Mouse (Mus musculus) adrenal gland, postnatal 10 days (tissue): ENCODE data around the gene Pip5kl1. TPM values are rescaled to one million over a fixed set of nuclear protein-coding genes. Genes with fewer than 3 reads are reported as not detected.

Experiments
- DNase-seq: peaks from one replicate; pipeline ENCODE4 v3.0.0; 2021; ENCODE audit warnings: mixed read lengths
- total RNA-seq, 2 experiments: library from RNA; stranded (reverse); gene quantifications; 2 replicates each; pipeline ENCODE4 v1.2.3; 2021

Gene Pip5kl1
- total RNA-seq, 2 experiments from 2014 or later = not detected

DNA sequence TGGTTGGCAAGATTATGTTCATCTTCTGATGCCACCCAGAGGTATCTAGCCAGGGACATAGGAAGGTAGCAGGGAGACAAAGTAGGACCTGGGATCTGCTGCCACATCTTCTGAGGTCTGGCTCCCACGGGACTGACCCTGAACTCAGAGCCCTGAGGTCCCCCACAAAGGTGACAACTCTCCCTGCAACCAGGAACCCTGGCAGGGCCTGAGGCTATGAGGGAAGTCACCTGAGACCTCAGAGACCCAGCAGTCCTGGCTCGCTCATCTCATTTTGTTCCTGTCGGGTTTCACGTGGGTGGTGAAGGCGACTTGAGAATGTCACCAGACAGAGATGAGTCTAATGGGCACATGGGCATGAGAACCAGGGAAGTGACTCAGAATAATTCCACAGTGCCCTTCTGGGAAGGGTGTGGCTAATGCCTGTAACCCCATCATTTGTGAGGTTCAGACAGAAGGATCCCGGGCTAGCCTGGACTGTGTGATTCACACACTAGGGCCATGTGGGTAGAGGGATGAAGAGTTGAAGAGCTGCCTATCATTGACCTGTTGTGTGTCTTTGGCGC lies 10.6 kb downstream of the Pip5kl1 start:
- no peak for DNase-seq

GRCm38 (mm10) chr2:32586871-32587351 lies 12.3 kb downstream of the Pip5kl1 start, which contains the start of gene St6galnac4:
Gene St6galnac4 (plus strand): TSS chr2:32587095.
- peak; percentile 95 for DNase-seq

- DNase-seq = no peak
Measured at GRCm38 (mm10) chr2:32587731-32588321, 13.2 kb downstream of the Pip5kl1 start.

DNA sequence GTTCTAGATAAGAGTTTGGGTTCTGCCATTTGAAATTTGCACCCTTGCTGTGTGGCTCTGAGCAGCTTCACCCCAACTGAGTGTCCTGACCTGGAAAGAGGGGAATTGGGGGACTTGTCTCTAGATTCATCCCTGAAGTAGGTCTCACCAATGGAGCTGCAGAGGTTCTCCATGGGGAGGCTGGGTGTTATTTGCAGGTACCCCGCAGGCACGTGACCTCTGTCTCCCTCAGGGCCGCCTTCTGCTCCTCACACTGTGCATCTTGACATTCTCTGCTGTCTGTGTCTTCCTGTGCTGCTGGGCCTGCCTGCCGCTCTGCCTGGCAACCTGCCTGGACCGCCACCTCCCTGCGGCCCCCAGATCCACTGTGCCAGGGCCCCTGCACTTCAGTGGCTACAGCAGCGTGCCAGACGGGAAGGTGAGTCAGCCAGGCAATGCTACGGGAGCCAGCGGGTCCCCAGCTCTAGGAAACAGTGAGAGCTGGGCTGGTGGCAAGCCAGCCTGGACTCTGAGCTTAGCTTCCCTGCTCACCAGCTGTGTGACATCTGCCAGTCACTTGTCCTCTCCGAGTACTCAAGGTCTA lies 14.7 kb downstream of the Pip5kl1 start:
- peak; percentile 65 for DNase-seq

GRCm38 (mm10) chr2:32590224-32590623 lies 15.6 kb downstream of the Pip5kl1 start:
- peak; percentile 47 for DNase-seq

- no peak for DNase-seq
Measured at GRCm38 (mm10) chr2:32591249-32591648, 16.7 kb downstream of the Pip5kl1 start.

- peak; percentile 55 for DNase-seq
Measured at GRCm38 (mm10) chr2:32596725-32597124, 22.1 kb downstream of the Pip5kl1 start.

DNA sequence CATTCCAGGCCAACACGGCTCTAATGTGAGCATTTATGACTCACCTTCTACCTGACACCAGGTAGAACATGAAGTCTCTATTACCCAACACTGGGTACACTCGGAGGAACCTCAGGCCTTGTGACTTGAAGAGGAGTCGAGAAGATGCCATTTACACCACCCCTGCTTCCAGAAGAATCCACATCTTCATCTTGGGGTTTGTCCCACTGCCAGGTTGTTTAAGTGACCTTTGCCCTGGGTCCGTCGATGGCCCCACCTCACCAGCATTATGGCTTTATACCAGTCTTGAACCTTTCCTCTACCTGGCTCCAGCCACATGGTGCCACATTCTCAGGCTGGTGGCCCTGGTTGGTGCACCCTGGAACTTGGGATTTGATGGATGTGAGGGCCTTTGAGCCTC lies 22.7 kb downstream of the Pip5kl1 start:
- DNase-seq = no peak

DNA sequence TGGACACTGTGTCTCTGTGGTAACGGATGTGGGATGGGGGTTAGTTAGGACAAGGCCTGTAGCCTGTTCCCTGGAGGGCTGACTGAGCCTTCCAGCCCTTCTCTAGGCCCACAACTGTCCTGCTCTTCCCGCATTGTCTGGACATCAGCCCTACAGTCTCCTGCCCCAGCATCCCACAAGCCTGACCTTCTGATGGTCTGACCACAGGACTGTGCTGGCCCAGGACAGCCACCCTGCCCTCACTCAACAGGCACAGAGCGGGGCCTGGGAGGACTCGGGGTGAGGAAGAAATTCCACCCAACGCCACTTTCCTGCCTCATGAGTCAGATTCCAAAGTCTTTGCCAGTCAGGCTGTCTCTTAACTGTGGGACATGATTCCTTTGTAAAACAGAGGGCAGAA lies 23.1 kb downstream of the Pip5kl1 start:
- DNase-seq = no peak

DNA sequence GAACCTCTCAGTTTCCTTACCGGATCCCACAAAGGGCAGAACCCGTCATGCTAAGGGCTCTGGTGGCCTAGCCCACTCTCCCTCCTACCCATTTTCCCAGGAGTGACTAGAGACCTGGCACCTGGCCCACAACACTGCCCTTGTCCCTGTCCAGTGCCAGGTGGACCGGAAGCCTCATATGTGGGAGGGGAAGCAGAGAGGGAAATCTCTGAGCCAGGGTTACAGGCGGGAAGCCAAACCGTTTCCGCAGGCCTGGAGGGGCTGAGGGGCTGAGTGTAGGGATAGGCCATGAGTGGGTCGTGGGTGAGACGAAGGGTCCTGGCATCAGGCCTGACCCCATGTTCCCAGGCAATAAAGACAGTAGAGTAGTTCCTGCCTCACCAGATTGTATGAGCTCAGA lies 23.9 kb downstream of the Pip5kl1 start:
- DNase-seq = no peak

DNA sequence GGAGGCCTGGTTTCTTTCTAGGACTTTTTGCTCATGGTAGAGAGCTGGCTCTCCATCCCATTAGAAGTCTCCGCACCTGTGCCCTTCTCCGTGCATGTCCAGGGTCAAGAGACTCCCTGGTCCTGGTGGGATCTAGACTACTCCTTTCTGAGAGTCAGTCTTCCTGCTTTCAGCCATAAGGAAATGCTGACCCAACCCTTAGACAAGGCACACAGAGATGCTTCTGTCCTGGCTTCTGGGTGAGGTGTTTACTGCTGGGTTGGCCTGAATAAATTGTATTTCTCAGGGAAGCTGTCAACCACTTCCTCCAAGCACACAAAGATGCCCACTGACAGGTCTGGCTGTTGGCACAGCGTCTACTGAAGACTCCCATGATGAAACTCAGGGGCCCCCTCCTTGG lies 24.8 kb downstream of the Pip5kl1 start, which contains the start of gene St6galnac6:
St6galnac6 (plus strand) TSS at position 301 of the 400 bp plus-strand sequence.
- DNase-seq = no peak

- peak; percentile 66 for DNase-seq
Measured at GRCm38 (mm10) chr2:32601417-32602065, 26.9 kb downstream of the Pip5kl1 start.

- DNase-seq = peak; percentile 95
Measured at GRCm38 (mm10) chr2:32602600-32603054, 28.0 kb downstream of the Pip5kl1 start.

DNA sequence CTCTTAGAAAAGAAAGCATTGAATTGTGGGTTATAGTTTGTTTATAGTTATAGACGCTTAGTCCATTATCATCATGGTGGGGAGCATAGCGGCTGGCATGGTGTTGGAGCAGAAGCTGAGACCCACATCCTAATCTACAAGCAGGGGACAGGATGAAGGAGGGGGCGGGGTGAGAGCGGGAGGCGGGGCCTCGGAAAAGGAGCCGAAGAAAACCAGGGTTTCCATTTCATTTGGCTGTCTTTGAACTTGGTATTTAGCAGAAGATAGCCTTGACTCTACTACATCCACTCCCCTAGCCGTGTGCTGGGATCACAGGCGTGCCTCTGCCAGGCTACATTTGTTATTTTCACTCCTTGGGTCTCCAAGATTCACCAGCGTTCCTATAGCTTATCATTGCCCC lies 30.0 kb downstream of the Pip5kl1 start:
- no peak for DNase-seq

DNA sequence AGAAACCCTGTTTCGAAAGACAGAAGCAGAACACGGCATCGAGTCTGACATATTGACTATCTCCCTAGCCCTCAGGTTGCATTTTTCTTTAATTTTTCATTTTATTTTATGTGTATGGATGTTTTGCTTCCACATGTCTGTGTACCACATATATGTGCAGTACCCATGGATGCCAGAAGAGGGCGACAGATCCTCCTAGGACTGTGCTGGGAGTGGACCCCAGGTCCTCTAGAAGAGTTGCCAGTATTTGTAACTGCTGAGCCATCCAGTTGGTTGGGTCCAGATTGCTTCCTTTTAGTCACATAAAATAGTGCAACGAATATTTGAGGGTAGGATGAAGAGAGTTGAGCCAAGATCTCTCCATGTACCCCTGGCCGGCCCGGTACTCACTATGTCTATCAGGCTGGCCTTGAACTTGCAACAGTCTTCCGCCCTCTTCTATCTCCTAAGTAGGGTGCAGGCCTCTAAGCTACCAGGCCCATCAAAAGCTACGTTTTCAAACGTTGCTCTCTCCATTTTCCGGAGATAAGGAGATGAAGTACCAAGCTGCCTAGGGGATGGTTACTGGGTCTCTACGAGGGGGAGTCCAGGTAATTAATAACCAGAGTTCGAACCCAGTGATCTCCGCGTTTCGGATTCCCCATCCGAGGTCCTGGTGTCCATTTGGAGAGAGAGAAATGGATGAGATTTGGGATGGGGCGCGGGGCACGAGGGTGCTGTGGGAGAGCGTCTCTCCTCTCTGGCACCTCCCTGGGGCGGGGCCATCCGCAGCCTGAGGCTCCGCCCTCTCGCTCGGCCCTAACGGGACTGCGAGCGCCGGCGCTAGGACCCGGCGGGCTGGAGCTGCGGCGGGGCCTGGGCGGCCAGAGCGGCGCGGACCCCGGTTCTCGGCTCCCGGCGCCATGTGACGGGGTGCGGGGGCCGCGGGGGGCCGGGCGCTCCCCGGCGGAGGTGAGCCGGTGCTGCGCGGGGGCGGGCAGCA lies 31.9 kb downstream of the Pip5kl1 start:
- DNase-seq = peak; percentile 93

DNA sequence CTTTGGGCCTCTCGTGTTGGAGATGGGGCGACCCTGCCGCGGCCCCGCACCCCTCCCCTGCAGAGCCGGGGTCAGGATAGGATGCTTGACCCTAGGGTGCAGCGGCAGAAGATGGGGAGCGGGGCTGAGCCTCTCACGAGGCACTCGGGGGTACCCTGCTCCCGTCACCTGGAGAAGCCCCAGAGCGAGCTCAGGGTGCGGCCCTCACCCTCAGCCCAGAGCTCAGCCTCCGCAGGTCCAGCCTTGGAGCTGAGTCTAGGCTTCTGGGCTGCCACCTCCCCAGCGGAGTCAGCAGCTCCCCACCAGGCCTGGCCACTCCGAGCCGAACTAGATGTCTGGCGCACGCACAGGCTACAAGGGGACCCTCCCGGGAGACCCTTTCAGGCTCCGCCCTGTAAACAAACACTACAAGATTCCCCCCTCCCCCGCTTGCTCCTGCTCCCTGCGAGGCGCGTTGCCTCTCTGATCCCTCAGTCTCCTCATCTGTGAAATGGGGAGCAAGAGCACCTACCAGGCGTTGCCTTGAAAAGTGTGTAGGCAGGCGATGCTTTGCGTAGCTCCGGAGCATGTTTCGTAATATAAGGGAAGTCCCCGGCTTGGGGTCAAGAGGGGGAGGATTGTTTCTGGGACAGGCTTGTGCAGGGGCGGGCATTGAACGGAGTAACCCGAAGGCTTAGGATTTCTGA lies 32.8 kb downstream of the Pip5kl1 start:
- peak; percentile 61 for DNase-seq

- DNase-seq = peak; percentile 90
Measured at GRCm38 (mm10) chr2:32608141-32608777, 33.7 kb downstream of the Pip5kl1 start.

- DNase-seq = no peak
Measured at GRCm38 (mm10) chr2:32608778-32609435, 34.3 kb downstream of the Pip5kl1 start.

DNA sequence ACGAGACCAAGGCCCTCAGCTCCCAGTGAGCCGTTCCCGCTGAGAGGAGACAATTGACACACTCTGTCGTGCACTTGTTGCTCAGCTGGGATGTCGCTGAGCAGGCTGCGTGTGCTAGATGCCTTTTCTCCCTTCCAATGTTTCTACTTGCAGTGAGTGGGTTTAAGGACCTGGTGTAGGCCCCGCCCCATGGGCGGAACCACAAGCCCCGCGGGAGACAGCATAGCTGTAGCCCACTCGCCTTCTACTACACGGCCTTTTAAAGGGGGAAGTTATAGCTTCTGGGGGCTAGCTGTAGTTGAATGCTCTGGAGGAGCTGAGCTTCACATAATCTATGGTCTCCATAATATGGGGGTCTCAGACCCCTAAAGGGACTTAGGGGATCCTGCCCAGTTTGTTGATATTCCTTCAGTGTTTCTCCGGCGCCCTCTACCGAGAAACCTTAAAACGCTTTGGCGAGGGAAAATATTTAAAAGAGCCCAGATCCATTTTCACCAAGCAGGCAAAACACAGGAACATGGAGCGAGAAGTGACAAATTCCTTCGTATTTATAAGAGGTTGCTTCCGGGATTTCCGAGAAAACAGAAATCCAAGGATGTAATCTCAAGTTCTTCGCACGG lies 36.1 kb downstream of the Pip5kl1 start:
- peak; percentile 70 for DNase-seq

DNA sequence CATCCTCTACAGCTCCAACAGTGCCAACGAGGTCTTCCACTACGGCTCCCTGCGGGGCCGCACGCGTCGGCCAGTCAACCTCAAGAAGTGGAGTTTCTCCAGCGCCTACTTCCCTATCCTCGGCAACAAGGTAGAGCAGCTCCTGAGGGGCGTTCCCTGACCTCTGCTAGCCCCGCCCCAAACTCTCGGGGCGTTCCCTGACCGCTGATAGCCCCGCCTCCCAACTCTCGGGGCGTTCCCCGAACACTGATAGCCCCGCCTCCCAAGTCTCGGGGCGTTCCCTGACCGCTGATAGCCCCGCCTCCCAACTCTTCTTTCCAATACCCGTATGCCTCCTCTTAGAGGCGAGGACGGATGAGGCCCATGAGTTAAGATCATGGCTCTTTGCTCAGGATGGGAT lies 37.7 kb downstream of the Pip5kl1 start:
- DNase-seq = no peak
